Mouse (Mus musculus) MEL-GATA-1-ER (cell line): Measurements from ENCODE around the gene Trim17.
"Not testable (repeated sequence)": the region's sequence is repeated elsewhere in the genome, so short reads cannot be mapped to it uniquely, and the experiment has no call there.

Source experiments
- DNase-seq: peaks from one replicate; pipeline ENCODE4 v3.0.0-alpha.2; 2012; ENCODE audit warnings: low read depth; ENCODE audit errors: extremely low read depth

Gene Trim17

DNA sequence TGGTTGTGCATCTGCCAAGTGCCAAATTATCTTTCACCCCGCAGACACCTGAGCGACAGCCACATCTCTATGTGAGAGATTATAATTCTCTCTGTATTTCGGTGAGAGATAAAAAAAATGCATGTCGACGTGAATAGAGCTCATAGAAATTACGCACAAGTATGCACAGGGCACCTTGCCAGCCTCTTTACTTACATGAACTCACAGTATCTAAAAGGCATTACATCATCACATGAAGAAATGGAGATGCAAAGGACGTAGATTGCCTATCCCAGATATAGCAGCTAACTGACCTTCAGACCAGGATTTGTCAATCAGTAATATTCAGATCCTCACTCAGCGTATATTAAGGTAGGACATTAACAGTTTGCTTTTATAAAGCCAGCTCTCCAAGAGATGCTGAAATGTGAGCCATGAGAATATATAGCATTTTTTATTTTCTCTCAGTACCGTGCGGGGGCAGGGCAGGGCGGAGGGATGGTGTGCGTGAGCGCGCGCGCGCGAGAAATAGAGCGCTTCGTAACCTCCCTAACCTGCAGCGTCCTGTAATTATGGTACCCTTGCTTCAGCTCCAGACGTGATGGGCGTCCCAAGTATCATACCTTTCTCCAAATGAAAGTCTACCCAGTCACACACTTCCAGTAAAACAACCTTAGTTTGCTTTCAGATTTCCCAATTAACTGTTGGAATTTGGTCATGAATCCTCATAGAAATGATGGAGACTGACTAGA lies 6.5 kb upstream of the Trim17 start:
- no peak for DNase-seq

DNA sequence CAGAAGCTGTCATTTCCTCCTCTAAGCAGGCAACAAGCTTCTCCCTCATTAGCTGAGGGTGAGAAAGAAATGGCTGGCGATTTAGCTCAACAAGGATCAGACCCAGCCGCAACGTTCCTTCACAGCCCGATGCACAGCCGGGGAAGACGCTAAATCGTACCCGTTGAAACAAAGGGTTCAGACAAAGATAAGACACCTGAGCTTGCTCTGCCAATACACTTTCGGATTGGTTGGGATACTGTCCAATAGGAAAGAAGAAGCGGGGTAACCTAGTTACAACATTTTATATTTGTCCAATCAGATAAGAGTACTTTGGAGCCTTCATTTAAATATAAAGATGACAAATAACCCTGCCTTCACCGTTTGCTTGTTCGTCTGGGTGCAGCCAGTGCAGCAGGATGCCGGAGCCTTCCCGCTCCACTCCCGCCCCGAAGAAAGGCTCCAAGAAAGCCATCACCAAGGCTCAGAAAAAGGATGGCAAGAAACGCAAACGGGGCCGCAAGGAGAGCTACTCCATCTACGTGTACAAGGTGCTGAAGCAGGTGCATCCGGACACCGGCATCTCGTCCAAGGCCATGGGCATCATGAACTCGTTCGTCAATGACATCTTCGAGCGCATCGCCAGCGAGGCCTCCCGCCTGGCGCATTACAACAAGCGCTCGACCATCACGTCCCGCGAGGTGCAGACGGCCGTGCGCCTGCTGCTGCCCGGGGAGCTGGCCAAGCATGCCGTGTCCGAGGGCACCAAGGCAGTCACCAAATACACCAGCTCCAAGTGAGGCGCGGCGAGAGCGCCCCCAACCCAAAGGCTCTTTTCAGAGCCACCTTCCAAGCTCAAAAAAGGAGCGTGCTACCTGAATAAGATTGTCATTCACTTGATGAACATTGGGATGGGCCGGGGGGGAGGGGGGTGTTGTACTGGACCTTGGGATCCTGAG lies 5.7 kb upstream of the Trim17 start, which contains the start of gene Hist3h2ba:
TSS of gene Hist3h2ba (plus strand) at position 379 of the 938 bp plus-strand sequence.
- peak; percentile 96 for DNase-seq

DNA sequence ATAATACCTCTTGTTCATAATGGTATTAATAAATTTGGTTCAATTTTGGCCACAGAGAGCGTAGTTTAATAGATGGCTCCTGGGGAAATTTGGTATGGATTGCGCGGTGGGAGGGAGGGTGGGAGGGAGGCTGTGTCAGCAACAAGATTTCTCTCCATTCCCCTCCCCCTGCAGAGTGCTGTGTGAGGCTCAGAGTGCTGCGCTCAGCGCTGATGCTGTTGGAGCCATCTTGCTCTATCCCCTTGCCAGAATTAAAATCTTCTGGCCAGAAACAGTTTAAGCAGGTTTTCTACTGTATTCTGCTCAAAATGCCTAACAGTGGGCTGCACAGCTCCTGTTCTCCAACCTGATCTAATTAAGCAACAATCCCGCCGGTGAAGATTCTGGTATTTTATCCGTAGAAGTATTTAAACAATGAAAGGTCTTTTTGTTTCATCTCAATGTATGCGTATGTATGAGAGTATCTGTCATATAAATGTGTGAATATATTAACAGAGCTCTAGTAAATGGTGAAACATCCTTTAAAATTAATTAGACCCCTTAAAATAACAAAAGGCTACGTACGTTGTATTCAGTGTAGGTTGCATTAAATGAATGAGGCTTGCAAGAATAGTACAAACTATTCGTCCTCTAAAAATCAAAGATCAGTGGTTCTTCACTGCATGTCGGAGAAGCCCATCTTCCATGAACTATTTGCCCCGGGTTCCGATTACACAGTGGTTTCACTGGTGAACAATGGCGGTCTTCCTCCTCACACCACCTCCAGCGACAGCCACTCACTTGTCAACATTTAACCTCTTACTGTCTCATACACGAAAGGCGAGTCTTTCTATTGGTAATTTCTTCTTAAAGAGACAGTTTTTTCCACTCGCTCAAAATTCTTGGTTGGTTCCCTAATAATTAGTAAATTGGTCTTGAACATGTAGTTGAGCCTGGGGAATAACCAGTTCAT lies 4.7 kb upstream of the Trim17 start:
- DNase-seq = no peak

- no peak for DNase-seq
Observed at GRCm38 (mm10) chr11:58951210-58951609, 3.3 kb upstream of the Trim17 start.

- no peak for DNase-seq
Observed at GRCm38 (mm10) chr11:58953351-58954169, 925 bp upstream of the Trim17 start.

- not testable (repeated sequence) for DNase-seq
Observed at GRCm38 (mm10) chr11:58954170-58954419, 390 bp upstream of the Trim17 start.

GRCm38 (mm10) chr11:58955143-58955867 lies 820 bp downstream of the Trim17 start:
- DNase-seq = no peak

DNA sequence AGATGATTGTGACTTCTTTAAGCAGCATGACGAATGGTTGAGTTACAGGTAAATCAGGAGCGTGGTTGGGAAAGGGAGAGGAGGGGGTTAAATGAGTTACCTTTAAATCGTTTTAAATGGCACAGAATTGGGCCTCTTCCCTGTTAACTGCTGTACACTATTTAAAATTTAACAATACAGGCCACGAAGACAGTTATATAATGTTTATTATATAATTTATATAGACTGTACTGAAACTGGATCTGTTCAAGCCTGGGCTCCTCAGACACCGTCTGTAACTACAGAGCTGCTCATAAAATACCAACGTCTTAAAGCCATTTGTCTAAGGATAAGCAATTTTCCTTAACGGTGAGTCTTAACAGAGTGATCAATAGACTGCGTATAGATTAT lies 1.4 kb downstream of the Trim17 start:
- no peak for DNase-seq

- no peak for DNase-seq
Observed at GRCm38 (mm10) chr11:58957226-58957914, 2.9 kb downstream of the Trim17 start.

- DNase-seq = no peak
Observed at GRCm38 (mm10) chr11:58958536-58958935, 4.1 kb downstream of the Trim17 start.

DNA sequence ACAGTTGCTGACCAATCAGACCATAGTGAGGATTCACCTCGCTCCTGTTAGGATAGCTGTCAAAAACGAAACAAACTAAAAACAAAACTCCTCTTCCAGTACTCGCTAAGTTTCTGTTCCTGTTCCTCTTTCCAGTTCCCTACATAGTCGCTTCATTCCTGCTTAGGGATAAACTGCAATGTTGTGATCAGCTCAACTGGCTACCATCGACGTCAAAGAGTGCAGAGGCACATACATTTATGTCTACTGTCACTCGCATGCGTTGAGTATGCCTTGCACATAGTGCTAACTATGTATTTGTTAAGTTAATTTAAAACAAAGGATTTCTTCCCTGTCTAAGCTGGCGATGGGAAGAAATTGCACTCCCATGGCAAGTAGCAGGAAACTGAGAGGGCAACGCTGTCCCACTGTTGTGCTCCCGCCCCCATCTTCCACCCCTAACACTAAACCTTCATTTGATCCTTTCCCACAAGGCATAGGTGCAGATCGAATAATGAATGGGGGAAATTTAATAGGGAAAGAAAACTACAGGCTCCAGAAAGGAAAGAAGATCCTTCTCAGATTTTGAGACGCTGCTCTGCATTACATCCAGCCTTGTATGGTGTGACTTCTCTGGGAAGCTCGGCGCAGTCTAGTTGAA lies 4.8 kb downstream of the Trim17 start:
- no peak for DNase-seq

DNA sequence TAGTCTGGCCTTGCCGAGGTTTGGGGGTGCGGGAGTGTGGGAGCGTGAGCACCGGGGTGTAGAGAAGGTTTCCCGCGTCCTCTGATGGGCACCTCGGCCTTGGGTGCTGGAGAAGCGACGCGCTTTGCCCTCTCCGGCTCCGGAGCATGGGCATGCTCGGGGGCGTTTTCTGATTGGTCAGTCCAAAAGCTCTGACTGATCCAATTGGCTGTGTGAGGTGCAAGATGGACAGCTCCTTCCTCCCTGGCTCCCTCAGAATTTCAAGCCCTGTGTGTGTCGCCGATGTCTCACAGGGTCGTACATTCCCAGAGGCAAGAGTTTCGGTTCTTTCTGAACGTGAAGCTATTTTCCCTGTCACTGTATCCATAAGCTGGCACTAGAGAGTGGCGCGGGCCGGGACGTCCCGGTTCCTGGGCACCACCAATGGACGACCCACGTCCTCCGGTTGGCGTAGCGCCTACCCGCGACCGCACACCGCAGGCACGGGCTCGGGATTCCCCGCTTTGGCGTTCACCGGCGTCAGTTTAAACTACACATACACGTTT lies 5.5 kb downstream of the Trim17 start:
- no peak for DNase-seq

GRCm38 (mm10) chr11:58961364-58962177 lies 7.1 kb downstream of the Trim17 start:
- no peak for DNase-seq

GRCm38 (mm10) chr11:58963543-58963942 lies 9.1 kb downstream of the Trim17 start:
- no peak for DNase-seq

DNA sequence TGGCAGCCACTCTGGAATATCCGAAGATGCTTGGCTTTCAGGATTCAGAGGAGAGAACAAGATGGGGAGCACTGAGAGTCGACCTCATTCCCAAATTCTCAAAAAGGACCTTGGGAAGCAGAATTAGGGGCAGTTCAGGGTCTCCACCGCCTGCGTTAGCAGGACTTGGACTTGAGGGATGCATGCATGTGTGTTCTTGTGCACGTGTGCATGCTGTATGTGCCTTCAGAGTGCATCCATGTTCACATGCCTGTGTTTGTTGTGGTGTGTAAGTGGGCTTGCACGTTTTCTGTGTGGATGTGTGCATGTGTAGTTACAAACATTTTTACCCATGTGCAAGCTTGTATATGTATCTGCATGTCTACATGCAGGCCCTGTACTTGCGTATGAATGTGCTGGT lies 9.7 kb downstream of the Trim17 start:
- no peak for DNase-seq

DNA sequence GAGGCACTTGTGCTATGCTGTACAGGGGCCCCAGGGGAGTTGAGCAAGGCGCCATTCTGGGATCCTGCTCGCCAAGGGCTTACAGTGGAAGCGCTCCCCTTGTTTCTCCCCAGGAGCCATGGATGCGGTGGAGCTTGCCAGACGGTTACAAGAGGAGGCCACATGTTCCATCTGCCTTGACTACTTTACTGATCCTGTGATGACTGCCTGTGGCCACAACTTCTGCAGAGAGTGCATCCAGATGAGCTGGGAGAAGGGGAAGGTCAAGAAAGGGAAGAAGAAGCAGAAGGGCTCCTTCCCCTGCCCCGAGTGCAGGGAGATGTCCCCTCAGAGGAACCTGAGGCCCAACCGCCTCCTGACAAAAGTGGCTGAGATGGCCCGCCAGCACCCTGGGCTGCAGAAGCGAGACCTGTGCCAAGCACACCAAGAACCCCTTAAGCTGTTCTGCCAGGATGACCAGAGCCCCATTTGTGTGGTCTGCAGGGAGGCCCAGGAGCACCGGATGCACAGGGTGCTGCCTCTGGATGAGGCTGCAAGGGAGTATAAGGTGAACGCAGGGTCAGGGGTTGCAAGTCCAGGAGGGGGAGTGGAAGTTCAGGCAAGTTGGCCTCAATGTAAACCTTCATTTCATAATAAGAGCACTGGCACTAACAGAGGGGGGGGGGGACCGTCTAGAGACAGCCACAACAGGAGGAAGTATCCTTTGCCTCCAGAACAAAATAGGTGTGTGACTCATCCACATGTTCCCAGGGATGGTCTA lies 10.7 kb downstream of the Trim17 start:
- DNase-seq = no peak

DNA sequence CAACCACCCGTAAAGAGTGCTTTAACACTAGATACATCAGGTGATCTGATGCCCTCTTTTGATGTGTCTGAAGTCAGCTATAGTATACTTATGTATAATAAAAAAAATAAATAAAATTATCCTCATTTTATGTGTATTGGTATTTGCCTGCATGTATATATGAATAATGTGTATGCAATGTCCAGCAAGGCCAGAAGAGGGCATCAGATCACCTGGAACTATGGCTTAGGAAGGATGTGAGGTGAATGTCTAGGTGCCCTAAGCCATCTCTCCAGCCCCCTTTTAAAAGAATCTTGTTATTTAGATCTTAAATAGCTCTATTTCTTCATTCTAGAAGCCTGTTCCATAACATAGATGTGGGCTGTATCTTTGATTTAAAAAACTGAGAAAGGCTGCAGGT lies 12.9 kb downstream of the Trim17 start:
- peak; percentile 20 for DNase-seq
